Mouse (Mus musculus): ENCODE data around the gene Tbx6. TPM values are rescaled to one million over a fixed set of nuclear protein-coding genes. Genes with fewer than 3 reads are reported as not detected.

Tbx6 gene
- polyA plus RNA-seq, 1 experiment from 2014 or later = 0.26 TPM

DNA sequence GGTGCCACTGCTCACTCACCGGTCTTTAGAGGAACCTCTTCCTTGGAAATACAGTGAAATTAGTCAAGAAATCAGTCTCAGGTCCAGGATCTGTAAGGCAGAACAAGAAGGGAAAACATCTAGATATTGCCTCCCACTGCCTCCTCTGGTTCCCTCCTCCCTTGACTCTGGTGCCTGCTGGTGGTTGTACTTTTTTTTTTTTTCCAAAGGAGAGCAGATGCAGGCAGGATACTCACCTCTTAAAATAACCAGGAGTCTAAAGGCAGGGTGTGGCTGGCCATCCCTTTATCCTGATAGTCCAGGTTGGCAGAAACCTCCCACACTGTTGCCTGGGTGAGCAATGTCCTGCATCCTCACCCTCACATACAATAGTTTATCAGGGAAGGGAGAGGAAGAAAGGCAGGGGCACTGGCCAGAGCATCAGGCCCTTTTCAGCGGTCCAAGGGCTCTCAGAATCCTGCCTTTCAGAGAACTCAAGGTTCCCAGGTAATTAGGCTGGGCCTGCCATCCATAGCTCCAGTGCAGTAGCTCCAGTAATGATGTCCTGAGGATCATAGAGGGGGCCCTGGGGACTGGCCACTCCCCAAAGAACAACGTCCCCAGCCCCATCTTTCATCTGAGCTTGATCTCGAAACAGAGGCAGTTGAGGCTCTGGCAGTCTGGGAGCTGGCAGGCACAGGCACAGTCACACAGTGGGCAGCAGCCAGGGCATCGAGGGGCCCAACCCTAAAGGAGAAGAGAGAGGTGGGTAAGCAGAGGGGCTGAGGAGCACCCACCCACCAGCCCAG lies 19.2 kb downstream of the Tbx6 start:
- Histone ChIP-seq H3K4me3 (ENCODE audit: control insufficient read depth in 1 of 2, insufficient read depth in 1 of 2, low read depth in 1 of 2, low read length in 2 of 2) (peak overlapping the region; percentile 57 to 72), H3K4me2 (ENCODE audit: low read length) (peak overlapping the region; percentile 90), H3K27me3 (ENCODE audit: control insufficient read depth, insufficient read depth, low read length) (no peaks in the 10 kb centered on the region), H3K36me3 (ENCODE audit: control insufficient read depth, insufficient read depth, low read length) (peaks cover 43% of the 10 kb centered on the region), H3K9ac (ENCODE audit: low read length) (peak overlapping the region; percentile 89), H3K9me3 (ENCODE audit: control insufficient read depth, low read length) (no peaks in the 10 kb centered on the region), H3K27ac (replicated peaks in 1 of 2; ENCODE audit: control insufficient read depth in 1 of 2, insufficient read depth in 1 of 2, low read depth in 2 of 2, low read length in 2 of 2) (peak overlapping the region; percentile 100), H3K4me1 (ENCODE audit: control insufficient read depth in 2 of 2, insufficient read depth in 2 of 2, low read length in 2 of 2) (peaks cover 13 to 25% of the 10 kb centered on the region in 2 experiments)
- WGBS = 45% methylated on average over 5 of the region's 5 CpGs
- ATAC-seq (ENCODE audit: insufficient number of reproducible peaks, insufficient read depth, low FRiP score, low read depth) = no peak

DNA sequence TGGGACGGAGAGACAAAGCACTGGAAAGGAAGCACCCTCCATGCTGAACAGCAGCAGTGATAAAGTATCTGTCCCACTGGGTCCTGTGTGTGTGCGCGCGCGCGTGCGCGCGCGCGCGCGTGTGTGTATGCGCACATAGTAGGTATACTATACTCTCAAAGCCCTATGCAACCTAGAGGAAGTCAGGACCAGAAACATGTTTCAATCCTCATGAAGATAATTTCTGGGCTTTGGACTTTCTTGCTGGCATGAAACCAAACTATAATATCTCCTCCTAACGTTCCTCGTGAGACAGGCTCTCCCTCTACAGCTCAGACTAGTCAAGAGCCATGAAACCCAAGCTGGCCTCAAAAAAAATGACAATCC lies 19.8 kb downstream of the Tbx6 start:
- no peak overlapping the region for H3K4me2 ChIP-seq (ENCODE audit: low read length)
- no peak overlapping the region for H3K27ac ChIP-seq (replicated peaks in 1 of 2; ENCODE audit: control insufficient read depth in 1 of 2, insufficient read depth in 1 of 2, low read depth in 2 of 2, low read length in 2 of 2)
- no peaks in the 10 kb centered on the region for H3K9me3 ChIP-seq (ENCODE audit: control insufficient read depth, low read length)
- 94% methylated on average over 16 of the region's 16 CpGs for WGBS
- H3K36me3 ChIP-seq (ENCODE audit: control insufficient read depth, insufficient read depth, low read length) = peaks cover 39% of the 10 kb centered on the region
- H3K27me3 ChIP-seq (ENCODE audit: control insufficient read depth, insufficient read depth, low read length) = no peaks in the 10 kb centered on the region
- no peak overlapping the region for H3K4me3 ChIP-seq (ENCODE audit: control insufficient read depth in 1 of 2, insufficient read depth in 1 of 2, low read depth in 1 of 2, low read length in 2 of 2)
- peaks cover 13 to 25% of the 10 kb centered on the region in 2 experiments for H3K4me1 ChIP-seq (ENCODE audit: control insufficient read depth in 2 of 2, insufficient read depth in 2 of 2, low read length in 2 of 2)
- H3K9ac ChIP-seq (ENCODE audit: low read length) = peak overlapping the region; percentile 89; the same call in 1 of the 2 replicates
- no peak for ATAC-seq (ENCODE audit: insufficient number of reproducible peaks, insufficient read depth, low FRiP score, low read depth)

GRCm38 (mm10) chr7:126802134-126802889 lies 21.0 kb downstream of the Tbx6 start:
- no peak overlapping the region for H3K4me2 ChIP-seq (ENCODE audit: low read length)
- H3K9ac ChIP-seq (ENCODE audit: low read length) = no peak overlapping the region
- H3K27me3 ChIP-seq (ENCODE audit: control insufficient read depth, insufficient read depth, low read length) = no peaks in the 10 kb centered on the region
- ATAC-seq (ENCODE audit: insufficient number of reproducible peaks, insufficient read depth, low FRiP score, low read depth) = no peak
- no peak overlapping the region for H3K4me3 ChIP-seq (ENCODE audit: control insufficient read depth in 1 of 2, insufficient read depth in 1 of 2, low read depth in 1 of 2, low read length in 2 of 2)
- H3K9me3 ChIP-seq (ENCODE audit: control insufficient read depth, low read length) = no peaks in the 10 kb centered on the region
- no peak overlapping the region for H3K27ac ChIP-seq (replicated peaks in 1 of 2; ENCODE audit: control insufficient read depth in 1 of 2, insufficient read depth in 1 of 2, low read depth in 2 of 2, low read length in 2 of 2)
- peaks cover 29% of the 10 kb centered on the region for H3K36me3 ChIP-seq (ENCODE audit: control insufficient read depth, insufficient read depth, low read length)
- 77% methylated on average over 11 of the region's 11 CpGs for WGBS
- peaks cover 12 to 14% of the 10 kb centered on the region in 2 experiments for H3K4me1 ChIP-seq (ENCODE audit: control insufficient read depth in 2 of 2, insufficient read depth in 2 of 2, low read length in 2 of 2)

DNA sequence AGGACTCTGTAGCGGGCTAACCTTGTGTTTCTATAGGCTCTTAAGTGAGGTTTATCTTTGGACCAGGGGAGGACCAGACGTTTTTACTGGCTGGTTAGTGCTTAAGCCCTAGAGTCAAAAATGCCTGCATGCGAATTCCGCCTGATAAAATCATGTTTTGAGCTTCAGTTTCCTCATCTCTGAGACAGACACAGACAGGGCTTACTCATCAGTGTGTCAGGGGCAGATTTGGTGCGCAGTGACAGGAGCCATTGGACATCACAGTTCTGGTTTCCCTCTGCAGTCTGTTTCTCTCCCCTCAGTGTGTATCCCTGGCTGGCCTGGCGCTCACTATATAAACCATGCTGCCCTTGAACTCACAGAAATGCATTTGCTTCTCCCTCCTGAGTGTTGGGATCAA lies 21.9 kb downstream of the Tbx6 start:
- Histone ChIP-seq H3K4me1 (ENCODE audit: control insufficient read depth in 2 of 2, insufficient read depth in 2 of 2, low read length in 2 of 2) (peaks cover 12 to 21% of the 10 kb centered on the region in 2 experiments), H3K27me3 (ENCODE audit: control insufficient read depth, insufficient read depth, low read length) (no peaks in the 10 kb centered on the region), H3K36me3 (ENCODE audit: control insufficient read depth, insufficient read depth, low read length) (peaks cover 25% of the 10 kb centered on the region), H3K4me2 (ENCODE audit: low read length) (no peak overlapping the region), H3K9me3 (ENCODE audit: control insufficient read depth, low read length) (no peaks in the 10 kb centered on the region), H3K9ac (ENCODE audit: low read length) (no peak overlapping the region), H3K27ac (replicated peaks in 1 of 2; ENCODE audit: control insufficient read depth in 1 of 2, insufficient read depth in 1 of 2, low read depth in 2 of 2, low read length in 2 of 2) (no peak overlapping the region), H3K4me3 (ENCODE audit: control insufficient read depth in 1 of 2, insufficient read depth in 1 of 2, low read depth in 1 of 2, low read length in 2 of 2) (no peak overlapping the region)
- whole genome bisulfite sequencing = 87% methylated on average over 6 of the region's 6 CpGs
- ATAC-seq (ENCODE audit: insufficient number of reproducible peaks, insufficient read depth, low FRiP score, low read depth) = no peak

DNA sequence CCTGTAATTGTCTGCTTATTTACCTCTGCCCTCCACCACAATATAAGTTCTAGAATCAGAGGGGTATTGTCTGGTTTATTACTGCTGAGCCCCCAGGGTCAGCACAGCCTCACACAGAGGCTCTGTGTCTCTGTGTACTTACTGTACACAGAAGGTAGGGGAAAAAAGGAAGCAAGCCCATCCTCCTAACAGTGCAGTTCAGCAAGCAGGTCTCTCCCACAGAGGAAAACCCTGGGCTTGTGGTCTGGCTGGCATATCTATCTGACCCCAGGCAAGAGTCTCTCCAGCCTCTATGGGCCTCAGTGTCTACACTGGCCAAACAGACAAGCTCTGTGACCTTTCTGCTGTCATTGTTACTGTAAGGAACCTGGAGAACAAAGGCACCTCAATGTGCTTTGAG lies 22.5 kb downstream of the Tbx6 start:
- ATAC-seq (ENCODE audit: insufficient number of reproducible peaks, insufficient read depth, low FRiP score, low read depth) = no peak
- Histone ChIP-seq H3K9ac (ENCODE audit: low read length) (no peak overlapping the region), H3K36me3 (ENCODE audit: control insufficient read depth, insufficient read depth, low read length) (peaks cover 25% of the 10 kb centered on the region), H3K4me3 (ENCODE audit: control insufficient read depth in 1 of 2, insufficient read depth in 1 of 2, low read depth in 1 of 2, low read length in 2 of 2) (no peak overlapping the region), H3K27ac (replicated peaks in 1 of 2; ENCODE audit: control insufficient read depth in 1 of 2, insufficient read depth in 1 of 2, low read depth in 2 of 2, low read length in 2 of 2) (no peak overlapping the region), H3K9me3 (ENCODE audit: control insufficient read depth, low read length) (no peaks in the 10 kb centered on the region), H3K27me3 (ENCODE audit: control insufficient read depth, insufficient read depth, low read length) (no peaks in the 10 kb centered on the region), H3K4me1 (ENCODE audit: control insufficient read depth in 2 of 2, insufficient read depth in 2 of 2, low read length in 2 of 2) (peaks cover 12 to 26% of the 10 kb centered on the region in 2 experiments), H3K4me2 (ENCODE audit: low read length) (no peak overlapping the region)

GRCm38 (mm10) chr7:126806956-126807355 lies 25.7 kb downstream of the Tbx6 start:
- 64% methylated on average over 6 of the region's 6 CpGs for WGBS
- no peak overlapping the region for H3K9ac ChIP-seq (ENCODE audit: low read length)
- H3K27me3 ChIP-seq (ENCODE audit: control insufficient read depth, insufficient read depth, low read length) = no peaks in the 10 kb centered on the region
- no peak overlapping the region for H3K27ac ChIP-seq (replicated peaks in 1 of 2; ENCODE audit: control insufficient read depth in 1 of 2, insufficient read depth in 1 of 2, low read depth in 2 of 2, low read length in 2 of 2)
- ATAC-seq (ENCODE audit: insufficient number of reproducible peaks, insufficient read depth, low FRiP score, low read depth) = no peak
- H3K36me3 ChIP-seq (ENCODE audit: control insufficient read depth, insufficient read depth, low read length) = peaks cover 25% of the 10 kb centered on the region
- H3K4me2 ChIP-seq (ENCODE audit: low read length) = no peak overlapping the region
- H3K9me3 ChIP-seq (ENCODE audit: control insufficient read depth, low read length) = no peaks in the 10 kb centered on the region
- peaks cover 4 to 17% of the 10 kb centered on the region in 2 experiments; a peak in 3 of 4 replicates for H3K4me1 ChIP-seq (ENCODE audit: control insufficient read depth in 2 of 2, insufficient read depth in 2 of 2, low read length in 2 of 2)
- H3K4me3 ChIP-seq (ENCODE audit: control insufficient read depth in 1 of 2, insufficient read depth in 1 of 2, low read depth in 1 of 2, low read length in 2 of 2) = no peak overlapping the region

DNA sequence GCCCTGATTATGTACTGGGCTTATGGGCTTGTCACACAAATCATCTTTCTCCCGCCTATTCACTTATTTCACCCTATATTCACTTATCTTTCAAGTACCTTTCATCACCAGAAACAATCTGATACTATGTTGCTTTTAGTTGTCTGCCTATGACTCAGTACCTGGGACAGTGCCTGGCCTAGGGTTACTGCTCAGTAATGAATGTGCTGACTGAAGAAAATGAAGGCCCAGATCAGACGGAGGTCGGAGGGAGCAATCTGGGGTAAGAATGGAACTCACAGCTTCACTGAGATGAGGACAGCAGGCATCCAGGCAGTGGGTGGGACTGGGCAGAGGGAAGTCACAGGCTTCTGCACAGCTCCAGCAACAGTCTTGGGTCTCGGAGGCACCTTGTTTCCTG lies 26.1 kb downstream of the Tbx6 start:
- Histone ChIP-seq H3K27me3 (ENCODE audit: control insufficient read depth, insufficient read depth, low read length) (no peaks in the 10 kb centered on the region), H3K4me3 (ENCODE audit: control insufficient read depth in 1 of 2, insufficient read depth in 1 of 2, low read depth in 1 of 2, low read length in 2 of 2) (no peak overlapping the region), H3K9ac (ENCODE audit: low read length) (peak overlapping the region; percentile 78; the same call in 1 of the 2 replicates), H3K4me1 (ENCODE audit: control insufficient read depth in 2 of 2, insufficient read depth in 2 of 2, low read length in 2 of 2) (peaks cover 4 to 17% of the 10 kb centered on the region in 2 experiments; a peak in 3 of 4 replicates), H3K9me3 (ENCODE audit: control insufficient read depth, low read length) (no peaks in the 10 kb centered on the region), H3K27ac (replicated peaks in 1 of 2; ENCODE audit: control insufficient read depth in 1 of 2, insufficient read depth in 1 of 2, low read depth in 2 of 2, low read length in 2 of 2) (0 out of 4 replicates have a peak overlapping the region, but pooled peaks of 1 of the 2 experiments have one; percentile 11), H3K4me2 (ENCODE audit: low read length) (peak overlapping the region; percentile 86), H3K36me3 (ENCODE audit: control insufficient read depth, insufficient read depth, low read length) (peaks cover 24% of the 10 kb centered on the region)
- 50% methylated on average over 4 of the region's 4 CpGs for WGBS
- ATAC-seq (ENCODE audit: insufficient number of reproducible peaks, insufficient read depth, low FRiP score, low read depth) = no peak
